Mouse (Mus musculus): ENCODE data around the gene Pop7.
A peak's percentile ranks its signal among the peaks of the same experiment; 100 is the strongest.

Pop7 gene

DNA sequence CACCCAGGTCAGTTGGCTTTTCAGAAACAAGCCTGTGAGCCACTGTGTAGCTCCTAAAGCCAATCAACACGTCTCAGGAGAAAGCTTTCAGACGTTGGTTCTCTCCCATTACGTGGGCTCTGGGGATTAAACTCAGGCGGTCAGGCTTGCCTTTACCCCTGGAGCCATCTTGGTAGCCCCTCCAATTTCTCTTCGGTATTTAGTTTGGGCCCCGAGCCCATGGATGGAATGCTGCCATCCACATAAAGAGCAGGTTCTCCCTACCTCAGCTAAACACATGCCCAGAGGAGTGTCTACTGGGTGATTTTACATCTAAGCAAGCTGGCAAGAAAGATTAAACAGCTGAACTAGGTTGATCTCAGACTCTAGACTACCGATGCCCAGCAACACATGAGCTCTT is 2.1 kb downstream of the Pop7 start:
- DNase-seq (ENCODE audit: low read depth, low spot score): no peak

DNA sequence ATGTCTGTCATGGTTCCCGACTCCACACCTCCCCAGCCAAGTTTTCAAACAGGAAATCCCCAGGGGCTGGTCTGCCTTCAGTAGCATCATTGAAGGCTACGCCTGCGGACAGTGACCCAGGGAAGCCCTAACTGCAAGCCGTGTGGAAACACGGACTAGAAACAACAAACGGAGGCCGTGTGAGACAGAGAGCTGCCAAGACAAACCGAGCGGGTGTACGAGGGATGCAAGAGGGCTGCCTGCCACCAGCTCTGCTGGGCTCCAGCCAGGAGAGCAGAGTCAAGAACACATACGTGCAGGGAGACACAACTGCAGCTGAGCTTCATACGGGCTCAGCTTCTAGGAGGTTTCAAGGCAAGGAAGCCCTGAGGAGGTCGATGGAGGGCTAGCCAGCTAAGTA is 8.5 kb downstream of the Pop7 start:
- no peak for DNase-seq (ENCODE audit: low read depth, low spot score)

- DNase-seq (ENCODE audit: low read depth, low spot score): no peak
Measured at GRCm38 (mm10) chr5:137491559-137491958, 10.8 kb downstream of the Pop7 start.

DNA sequence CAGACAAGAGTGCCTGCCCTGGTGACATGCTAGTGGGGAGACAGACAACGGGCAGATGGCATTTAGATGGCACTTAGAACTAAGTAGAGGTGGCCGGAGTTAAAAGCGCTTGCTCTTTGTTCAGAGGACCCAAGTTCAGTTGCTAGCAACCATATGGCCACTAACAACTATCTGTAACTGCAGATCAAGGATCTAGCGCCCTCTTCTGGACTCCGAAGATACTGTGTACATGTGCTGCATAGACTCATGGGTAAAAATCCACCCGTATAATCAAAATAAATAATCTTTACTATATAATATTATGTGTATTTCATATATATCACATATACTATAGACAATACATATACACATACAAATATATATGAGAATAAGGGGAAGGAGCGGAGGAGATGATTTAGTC is 14.7 kb downstream of the Pop7 start:
- peak; percentile 38 for DNase-seq (ENCODE audit: low read depth, low spot score)

GRCm38 (mm10) chr5:137485851-137486155 is 16.5 kb downstream of the Pop7 start:
- no peak for DNase-seq (ENCODE audit: low read depth, low spot score)

- no peak for DNase-seq (ENCODE audit: low read depth, low spot score)
Measured at GRCm38 (mm10) chr5:137485071-137485850, 17.1 kb downstream of the Pop7 start.

DNA sequence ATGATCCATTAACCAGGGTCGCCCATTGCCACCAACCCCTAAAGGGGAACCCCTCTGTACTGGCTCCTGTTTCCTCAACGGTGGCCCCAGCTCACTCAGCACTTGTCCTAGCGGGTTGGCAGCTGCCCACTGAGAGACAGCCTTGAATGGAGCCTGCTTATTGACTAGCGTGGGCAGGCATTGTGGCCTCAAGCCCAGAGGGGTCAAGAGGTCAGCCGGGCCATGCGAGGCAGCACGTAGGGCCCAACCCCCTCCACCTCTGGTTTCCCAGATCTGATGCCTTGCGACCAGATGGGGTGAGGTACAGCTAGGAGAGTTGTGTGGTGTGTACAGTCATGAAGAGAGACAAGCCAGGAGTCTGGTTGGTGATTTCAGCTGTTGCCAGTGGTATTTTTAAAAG is 20.4 kb downstream of the Pop7 start:
- no peak for DNase-seq (ENCODE audit: low read depth, low spot score)

- DNase-seq (ENCODE audit: low read depth, low spot score): peak; percentile 24
Measured at GRCm38 (mm10) chr5:137481138-137481537, 21.2 kb downstream of the Pop7 start.

DNA sequence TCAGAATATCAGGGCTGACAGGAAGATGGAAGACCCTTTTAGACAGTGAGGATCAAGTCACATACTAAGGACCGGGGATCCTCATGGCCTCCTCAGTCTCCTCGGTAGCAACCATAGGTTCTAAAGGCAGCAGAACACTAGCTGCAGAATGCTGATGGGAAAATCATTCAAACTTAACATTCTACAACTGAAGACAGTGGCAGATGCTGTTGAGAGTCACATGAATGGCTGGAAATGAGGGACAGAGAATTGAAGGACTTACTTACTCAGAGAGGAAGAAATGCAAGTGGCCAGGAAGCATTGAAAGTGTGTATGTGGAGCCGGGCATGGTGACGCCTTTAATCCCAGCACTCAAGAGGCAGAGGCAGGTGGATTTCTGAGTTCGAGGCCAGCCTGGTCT is 25.4 kb downstream of the Pop7 start, which contains the start of gene Zan:
Gene Zan, minus strand, starts transcription at position 101 of the 400 bp plus-strand sequence.
- DNase-seq (ENCODE audit: low read depth, low spot score): no peak

DNA sequence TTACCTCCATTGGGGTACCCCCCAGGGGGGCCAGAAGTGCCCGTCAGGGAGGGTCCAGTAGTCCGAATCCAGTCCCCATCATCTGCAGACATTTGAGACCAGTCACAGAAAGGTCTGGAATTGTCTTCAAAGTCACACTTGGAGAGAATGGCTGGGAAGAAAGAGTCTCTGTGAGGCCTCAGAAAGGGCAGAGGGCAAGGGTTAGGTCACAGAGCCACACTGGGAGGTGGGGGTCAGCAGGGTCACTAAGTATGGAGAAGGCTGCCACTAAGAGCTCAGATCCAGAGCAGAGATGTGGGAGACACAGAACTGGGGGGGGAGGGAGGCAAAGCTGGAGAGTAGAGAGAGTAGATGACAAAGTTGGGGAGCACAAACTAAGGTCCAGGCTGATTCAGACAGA is 28.0 kb downstream of the Pop7 start:
- no peak for DNase-seq (ENCODE audit: low read depth, low spot score)

- DNase-seq (ENCODE audit: low read depth, low spot score): no peak
Measured at GRCm38 (mm10) chr5:137472252-137472904, 29.9 kb downstream of the Pop7 start.

GRCm38 (mm10) chr5:137466946-137467345 is 35.4 kb downstream of the Pop7 start:
- no peak for DNase-seq (ENCODE audit: low read depth, low spot score)

DNA sequence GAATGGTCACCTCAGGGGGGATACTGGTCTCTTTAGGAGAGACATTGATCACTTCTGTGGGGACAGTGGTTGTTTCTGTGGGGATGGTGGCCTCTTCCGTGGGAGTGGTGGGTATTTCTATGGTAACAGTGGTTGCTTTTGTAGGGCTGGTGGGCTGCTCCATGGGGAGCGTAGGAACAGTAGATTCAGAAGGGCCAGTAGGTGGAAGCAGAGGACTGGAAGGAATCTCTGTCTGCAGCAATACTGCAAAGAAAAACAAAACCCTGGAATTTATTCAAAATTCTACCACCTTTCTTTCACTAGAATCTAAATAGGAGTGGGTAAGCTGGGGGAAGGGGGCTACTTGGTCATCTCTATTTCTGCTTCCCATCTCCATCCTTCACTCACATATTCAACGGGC is 37.3 kb downstream of the Pop7 start:
- DNase-seq (ENCODE audit: low read depth, low spot score): no peak

GRCm38 (mm10) chr5:137455866-137456591 is 46.3 kb downstream of the Pop7 start:
- no peak for DNase-seq (ENCODE audit: low read depth, low spot score)

- no peak for DNase-seq (ENCODE audit: low read depth, low spot score)
Measured at GRCm38 (mm10) chr5:137455206-137455605, 47.1 kb downstream of the Pop7 start.
